Mouse (Mus musculus) cerebellum, postnatal 25 days (tissue): ENCODE measurements at regions not wholly inside any gene's neighbourhood (a gene's known extent, or its start where the extent isn't known, plus 50 kb on each side); places are given as distances from the start of the nearest gene placed in this dataset.
A peak's percentile ranks its signal among the peaks of the same experiment; 100 is the strongest.

Experiments
- DNase-seq, 2 experiments: peaks; one replicate each; pipeline ENCODE4 v3.0.0; 2021; ENCODE audit warnings: mixed read lengths in 2 of 2

- peak in 1 of 2 experiments; percentile 1 for DNase-seq
Observed at GRCm38 (mm10) chrX:23136710-23137109, 228.2 kb downstream of the Klhl13 start.

GRCm38 (mm10) chrX:23095867-23096266, 269.0 kb downstream of the Klhl13 start:
- no peak for DNase-seq

GRCm38 (mm10) chrX:23092774-23093173, 272.1 kb downstream of the Klhl13 start:
- DNase-seq: no peak

- DNase-seq: no peak
Observed at GRCm38 (mm10) chrX:23066432-23066831, 298.4 kb downstream of the Klhl13 start.

- no peak for DNase-seq
Observed at GRCm38 (mm10) chrX:23027622-23028021, 337.3 kb downstream of the Klhl13 start.

GRCm38 (mm10) chrX:23015562-23015961, 349.3 kb downstream of the Klhl13 start:
- no peak for DNase-seq

GRCm38 (mm10) chrX:23015118-23015517, 349.8 kb downstream of the Klhl13 start:
- DNase-seq: no peak
